Mouse (Mus musculus) mesoderm, embryonic 11.5 days (tissue): ENCODE results near the gene Gcm1.
"Not testable (repeated sequence)": the region's sequence is repeated elsewhere in the genome, so short reads cannot be mapped to it uniquely, and the experiment has no call there.

Experiments
- DNase-seq: peaks from one replicate; pipeline ENCODE4 v3.0.0-alpha.2; 2012; ENCODE audit warnings: low read depth, low spot score

Gene Gcm1

DNA sequence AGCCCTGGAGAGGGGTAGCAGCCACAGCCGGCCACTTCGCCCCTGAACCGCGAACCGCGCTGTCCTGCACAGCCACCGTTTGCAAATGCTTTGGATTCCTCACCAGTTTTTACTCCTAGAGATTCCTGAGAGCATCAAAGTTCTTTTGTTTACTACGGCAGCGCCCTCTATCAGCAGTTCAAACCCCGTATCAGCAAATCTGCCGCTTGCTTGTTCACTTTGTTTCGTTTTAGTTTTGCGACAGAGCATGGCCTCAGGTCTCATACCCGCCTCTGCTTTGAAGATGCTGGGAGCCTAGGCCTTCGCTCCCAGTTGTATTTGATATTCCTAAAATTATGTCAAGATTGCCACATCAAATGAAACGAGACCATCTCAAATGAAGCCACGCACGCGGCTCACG lies 5.0 kb upstream of the Gcm1 start:
- DNase-seq, result no peak

DNA sequence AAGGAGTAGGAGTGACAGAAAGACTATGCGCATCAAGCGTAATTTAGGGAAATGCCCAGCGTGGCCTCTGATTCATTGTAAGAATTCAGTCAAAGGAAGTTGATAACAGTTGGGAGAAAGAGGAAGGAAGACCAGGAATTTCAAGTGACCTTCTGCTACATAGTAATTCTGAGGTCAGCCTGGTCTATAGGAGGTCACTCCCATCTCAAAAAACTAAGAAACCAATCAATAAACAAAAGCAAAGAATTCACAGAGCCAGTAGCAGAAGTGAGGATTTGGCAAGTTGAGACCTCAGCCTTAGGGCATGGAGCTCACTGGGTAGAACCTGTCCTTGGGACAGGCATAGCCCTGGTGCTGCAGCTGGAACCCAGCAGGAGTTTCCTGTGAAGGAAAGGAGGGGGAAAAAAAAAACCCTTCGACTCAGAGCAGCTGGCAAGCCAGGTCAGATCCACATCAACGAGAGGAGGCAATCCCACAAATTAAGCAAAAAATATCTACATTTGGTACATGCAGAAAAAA lies 1.2 kb upstream of the Gcm1 start:
- peak; percentile 13 for DNase-seq

DNA sequence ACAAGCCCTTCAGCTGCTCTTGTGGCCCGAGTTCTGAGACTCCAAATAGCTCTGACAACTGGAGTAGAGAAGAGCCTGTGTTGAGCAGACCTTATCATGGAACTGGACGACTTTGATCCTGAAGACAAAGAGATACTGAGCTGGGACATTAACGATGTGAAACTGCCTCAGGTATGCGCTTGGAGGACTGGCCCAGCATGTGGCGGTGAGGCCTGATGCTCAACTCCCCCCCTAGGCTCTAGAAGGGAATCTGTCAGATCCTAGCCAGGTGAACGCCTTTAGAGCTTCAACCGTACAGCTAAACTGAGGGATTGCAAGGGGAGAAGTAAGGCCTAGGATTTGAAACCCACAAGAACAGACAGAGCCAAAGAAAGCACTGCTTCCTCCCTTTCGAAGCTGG lies 2.1 kb downstream of the Gcm1 start:
- no peak for DNase-seq

DNA sequence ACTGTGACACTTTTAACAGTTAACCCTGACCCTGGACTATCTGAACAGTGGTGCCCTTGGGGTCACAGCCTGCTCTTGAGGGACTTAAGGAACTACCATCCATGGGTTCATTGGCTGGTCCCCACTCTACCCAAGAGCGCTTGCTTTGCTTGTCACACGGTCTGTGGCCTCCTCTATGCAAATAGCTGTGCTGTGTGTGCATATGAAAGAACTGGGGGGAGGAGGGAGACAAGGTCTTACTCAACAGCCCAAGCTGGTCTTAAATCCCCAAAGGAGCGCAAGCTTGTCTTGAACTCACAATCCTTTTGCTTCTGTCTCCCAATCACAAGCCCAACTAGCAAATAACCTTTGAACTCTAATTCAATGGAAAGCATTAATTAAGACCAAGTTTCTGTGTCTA lies 2.6 kb downstream of the Gcm1 start:
- no peak for DNase-seq

DNA sequence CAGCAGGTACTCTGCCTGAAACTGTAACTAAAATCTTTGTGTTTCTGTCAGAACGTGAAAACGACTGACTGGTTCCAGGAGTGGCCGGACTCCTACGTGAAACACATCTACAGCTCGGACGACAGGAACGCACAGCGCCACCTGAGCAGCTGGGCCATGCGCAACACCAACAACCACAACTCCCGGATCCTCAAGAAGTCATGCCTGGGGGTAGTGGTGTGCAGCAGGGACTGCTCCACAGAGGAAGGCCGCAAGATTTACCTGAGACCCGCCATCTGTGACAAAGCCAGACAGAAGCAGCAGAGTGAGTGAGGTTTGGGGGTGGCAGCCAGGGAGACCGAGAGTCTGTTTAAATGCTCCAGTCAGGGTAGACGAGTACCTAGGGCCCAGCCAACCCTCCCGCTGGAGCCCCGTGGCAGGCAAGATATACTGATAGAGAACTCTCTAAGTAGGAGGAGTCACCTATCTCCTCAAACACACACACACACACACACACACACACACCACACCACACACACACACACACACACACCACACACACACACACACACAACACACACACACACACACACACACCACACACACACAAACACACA lies 7.9 kb downstream of the Gcm1 start:
- DNase-seq, result no peak

DNA sequence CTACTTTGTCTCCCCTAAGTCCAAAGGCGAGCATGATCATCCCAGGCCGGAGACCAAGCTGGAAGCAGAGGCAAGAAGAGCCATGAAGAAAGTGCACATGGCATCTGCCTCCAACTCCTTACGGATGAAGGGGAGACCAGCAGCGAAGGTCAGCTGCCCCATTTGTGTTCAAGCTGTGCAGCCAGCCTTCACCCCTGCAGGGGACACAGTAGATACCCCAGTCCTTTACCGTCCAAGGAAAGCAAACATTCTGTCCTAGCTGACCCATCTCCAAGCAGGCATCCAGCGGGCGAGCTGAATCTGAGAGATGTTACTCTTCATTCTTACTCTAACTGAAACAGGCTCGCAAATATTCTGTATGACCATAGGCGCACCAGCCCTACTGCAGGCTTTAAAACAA lies 10.7 kb downstream of the Gcm1 start:
- DNase-seq, result no peak

DNA sequence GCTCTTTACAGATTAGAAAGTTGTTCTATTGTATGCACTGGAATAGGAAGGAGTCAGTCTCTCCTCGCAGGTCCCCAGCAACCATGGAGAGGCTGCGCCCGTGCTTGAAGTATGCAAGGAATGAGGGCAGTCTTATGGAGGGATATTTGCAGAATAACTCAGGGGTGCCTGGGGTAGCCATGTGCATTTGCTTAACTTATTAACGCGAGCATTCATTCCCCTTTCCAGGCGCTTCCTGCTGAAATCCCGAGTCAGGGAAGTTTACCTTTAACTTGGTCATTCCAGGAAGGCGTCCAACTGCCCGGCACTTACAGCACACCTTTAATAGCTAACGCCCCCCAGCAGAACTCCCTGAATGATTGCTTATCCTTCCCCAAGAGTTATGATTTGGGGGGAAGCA lies 12.4 kb downstream of the Gcm1 start:
- DNase-seq, result no peak

DNA sequence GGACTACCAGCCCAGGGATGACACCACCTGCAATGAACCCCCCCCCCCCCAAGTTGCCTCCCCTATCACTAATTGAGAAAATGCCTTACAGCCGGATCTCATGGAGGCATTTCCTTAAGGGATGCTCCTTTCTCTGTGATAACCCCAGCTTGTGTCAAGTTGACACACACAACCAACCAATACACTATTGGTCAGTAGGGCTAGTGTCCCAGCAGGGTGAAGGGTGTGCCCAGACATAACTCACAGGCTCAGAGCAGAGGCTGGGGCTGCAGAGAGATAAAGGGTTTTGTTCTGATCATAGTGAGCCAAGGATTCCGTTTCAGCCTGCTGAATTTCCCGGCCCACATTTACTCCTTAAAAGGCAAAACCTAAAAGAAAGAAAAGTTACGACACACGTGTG lies 18.8 kb downstream of the Gcm1 start:
- DNase-seq, result no peak

DNA sequence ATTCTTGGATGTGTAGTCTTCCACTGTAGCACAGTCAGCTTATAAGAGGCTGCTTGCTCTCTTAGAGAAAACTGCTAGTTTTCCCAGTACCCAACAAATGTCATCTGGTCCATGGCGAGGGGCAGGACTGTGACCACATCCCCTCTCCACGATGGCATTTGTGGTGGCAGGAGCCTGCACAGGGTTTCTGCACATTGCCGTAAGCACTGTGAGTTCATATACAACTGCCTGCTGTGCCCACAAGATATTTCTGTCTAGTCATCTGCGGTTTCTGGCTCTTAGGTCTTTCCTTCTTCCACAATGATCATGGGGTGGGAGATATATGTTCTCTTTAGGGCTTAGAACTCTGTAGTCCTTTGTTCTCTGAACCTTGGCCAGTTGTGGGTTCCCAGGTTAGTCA lies 19.9 kb downstream of the Gcm1 start:
- no peak for DNase-seq

DNA sequence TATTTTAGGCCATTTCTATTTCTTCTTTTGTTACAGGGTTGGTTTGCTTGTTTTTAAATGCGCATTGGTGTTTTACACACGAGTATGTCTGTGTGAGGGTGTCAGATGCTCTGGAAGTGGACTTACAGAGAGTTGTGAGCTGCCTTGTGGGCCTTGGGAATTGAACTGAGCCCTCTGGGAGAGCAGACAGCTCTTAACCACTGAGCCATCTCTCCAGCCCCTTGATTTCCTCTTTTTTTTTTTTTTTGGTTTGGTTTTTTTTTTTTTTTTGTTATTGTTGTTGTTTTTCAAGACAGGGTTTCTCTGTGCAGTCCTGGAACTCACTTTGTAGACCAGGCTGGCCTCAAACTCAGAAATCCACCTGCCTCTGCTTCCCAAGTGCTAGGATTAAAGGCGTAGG lies 21.6 kb downstream of the Gcm1 start:
- DNase-seq, result not testable (repeated sequence)

DNA sequence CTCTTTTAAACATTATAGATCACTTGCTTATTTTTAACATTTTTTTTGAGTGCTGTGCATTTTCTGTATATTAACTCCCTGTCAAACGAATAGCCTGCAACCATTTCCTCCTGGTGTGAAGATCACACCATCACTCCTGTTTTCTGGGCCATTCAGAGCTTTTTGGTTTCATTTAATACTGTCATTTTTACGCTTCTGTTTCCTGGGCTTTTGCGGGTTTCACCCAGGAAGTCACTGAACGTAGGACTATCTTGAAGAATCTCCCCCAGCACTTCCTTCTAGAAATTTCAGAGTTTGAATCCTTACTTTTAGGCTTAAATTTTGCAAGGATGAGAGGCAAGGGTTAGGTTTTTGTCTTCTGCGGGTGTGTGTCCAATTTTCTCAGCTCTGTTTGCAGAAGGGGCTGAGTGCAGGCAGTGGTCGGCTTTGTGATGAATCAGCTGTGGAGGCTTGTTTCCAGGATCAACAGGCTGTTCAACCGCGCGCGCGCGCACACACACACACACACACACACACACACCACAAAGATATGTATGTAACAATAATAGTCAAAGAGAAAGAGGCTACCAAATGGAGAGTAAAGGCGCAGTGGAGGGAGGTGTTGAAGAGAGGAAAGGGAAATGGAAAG lies 22.1 kb downstream of the Gcm1 start:
- DNase-seq, result no peak

DNA sequence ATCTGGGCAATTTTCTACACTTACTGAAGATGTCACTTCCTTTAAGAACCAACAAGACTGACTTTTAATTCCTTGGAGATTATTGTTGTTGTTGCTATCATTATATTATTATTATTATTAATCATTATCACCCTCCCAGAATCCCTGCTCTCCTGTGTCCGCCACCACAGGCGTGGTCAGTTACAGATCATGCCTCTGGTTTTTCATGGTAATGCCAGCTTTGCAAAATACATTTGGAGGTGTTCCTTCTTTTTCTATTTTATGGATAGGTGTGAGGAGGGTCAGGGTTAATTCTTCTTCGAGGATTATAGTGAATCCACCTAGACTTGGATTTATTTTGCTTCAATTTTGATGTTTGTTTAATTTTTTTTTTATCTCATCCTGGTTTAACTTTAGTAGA lies 23.5 kb downstream of the Gcm1 start:
- DNase-seq, result no peak

DNA sequence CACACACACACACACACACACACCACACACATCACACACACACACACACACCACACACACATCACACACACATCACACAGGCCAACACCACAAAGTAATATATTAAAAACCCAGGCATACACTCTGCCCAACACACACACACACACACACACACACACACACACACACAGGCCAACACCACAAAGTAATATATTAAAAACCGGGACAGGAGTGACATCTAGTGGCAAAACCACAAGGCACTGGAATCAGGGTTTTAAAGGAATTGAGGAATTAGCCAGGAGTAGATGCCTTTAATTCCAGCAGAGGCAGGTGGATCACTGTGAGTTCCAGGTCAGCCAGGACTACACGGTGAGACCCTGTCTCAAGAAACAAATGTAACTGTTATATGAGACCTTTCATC lies 26.5 kb downstream of the Gcm1 start:
- DNase-seq, result peak; percentile 8

DNA sequence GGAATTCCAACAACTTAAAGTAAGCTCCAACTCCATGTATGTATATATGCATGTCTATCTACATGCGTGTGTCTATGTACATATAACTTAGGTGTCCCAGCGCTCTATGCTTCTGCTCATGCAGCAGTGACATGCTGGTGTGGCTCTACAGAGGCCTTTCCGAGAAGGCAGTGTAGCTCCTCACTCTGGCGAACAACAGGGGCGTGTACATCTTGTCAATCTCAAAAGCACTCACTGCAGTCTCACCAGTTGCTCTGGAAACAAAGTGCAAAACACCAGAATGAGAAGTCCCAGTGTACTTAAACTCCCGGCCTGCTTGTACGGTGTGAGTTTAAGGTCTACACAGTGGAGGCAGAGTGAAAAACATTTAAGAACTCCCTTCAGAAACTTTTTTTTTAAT lies 30.1 kb downstream of the Gcm1 start:
- DNase-seq, result no peak

DNA sequence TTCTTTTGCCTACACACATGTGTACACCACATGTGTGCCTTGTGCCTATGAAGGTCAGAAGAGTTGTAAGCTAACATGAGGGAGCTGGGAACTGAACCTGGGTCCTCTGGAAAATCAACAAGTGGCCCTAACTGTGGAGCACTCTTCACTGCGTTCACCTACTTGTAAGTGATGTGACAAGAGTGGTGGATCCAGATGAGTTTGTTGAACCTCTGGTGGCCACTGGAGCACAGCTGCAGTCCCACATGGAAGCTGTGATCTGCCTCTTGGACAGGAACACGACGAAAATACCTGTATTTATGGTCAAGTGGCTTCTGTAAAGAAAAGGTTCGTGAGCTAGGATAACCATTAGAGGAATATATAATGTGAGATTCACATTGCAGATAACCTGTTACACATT lies 32.6 kb downstream of the Gcm1 start:
- no peak for DNase-seq

DNA sequence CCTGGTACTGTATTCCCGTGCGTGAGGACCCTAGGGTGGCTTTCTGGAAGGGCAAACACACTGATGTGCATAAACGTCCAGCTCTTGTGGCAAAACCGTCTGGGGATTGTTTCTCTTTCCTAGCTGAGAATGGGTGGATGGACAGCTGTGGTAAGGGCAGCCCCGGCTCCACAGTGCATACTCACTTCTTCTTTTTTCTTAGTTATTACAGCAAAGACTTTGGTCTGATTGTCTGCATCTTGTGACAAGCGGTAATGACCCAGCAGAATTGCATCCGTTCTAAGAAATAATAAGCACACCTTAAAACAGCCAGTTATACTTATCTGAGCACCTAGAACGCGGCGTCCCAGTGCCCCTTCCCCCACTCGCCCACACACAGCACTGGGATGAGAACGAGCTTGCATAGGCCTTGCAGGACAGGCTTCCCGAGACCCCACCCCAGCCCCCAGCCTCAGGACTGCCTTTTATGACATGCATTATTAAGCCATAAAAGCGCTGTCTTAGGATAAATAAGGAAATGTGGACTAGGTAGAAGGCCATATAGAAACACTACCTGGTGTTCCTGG lies 34.1 kb downstream of the Gcm1 start:
- no peak for DNase-seq

DNA sequence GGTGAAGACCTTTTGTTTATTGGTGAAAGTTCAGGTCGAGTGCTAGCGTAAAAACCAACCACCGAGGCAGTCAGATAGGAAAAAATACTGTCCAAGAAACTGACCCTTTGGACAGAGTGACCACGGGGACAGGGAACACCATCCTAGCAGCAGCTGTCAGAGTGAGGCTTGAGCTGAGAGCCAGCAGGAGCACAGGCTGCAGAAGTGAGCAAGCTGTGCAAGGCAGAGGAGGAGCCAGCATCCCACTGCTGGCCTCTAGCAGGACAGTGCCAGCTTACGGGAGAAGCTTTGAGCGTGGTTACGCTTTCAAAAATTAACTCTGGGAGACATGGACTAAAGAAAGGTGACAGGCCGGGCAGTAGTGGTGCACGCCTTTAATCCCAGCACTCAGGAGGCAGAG lies 36.0 kb downstream of the Gcm1 start:
- no peak for DNase-seq

DNA sequence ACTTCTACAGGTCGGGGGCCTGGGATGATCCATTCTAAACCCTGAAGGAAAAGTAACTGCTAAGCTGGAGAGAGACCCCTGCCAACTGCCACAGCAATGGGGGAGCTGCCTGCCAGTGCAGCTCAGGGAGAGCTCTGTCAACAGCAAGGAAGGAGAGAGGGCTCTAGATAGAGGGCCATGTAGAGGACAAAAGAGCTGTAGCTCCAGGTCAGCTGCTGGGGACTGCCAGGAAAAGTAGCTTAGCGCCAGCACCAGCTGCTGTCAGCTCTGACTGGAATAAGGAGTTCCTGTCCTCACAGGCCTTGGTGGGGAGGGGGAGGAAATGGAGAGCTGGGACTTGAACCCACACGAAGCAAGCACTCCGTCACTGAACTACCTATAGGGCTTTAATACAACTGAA lies 36.8 kb downstream of the Gcm1 start:
- no peak for DNase-seq

DNA sequence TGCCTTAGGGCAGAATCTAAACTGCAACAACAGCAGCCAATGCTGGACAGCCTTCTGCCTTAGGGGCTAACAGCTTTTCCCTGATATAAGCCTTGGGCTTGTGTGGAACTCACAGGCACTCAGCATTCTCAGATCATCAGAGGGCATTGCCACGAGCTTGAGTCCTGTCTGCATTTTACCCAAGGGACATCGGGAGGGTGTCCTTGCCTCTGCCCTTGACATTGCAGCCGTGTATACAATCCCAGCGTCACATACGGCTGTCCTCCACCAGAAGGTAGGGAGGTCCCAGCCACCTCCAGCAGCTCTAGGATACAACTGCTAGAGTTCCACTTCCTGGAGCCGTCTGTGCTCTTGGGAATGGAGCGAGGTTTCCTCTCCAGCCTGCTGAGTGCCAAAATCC lies 37.2 kb downstream of the Gcm1 start:
- no peak for DNase-seq

DNA sequence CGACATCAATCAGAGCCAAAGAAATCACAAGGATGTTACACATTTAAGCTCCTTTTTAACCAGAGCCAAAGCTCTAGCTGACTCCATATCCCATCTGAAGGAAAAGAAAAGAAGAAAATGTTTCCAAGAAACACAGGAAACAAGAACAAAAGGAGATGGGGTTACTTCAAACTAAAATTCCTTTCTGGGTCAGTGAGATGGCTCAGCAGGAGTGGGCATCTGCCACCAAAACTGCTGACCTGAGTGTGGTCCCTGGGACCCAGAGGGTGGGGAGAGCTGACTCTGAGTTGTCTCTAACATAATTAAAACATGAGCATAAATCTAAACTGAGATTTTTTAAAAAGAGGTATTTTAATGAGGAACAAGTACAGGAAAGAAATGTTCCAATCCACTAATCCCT lies 38.2 kb downstream of the Gcm1 start:
- DNase-seq, result no peak

DNA sequence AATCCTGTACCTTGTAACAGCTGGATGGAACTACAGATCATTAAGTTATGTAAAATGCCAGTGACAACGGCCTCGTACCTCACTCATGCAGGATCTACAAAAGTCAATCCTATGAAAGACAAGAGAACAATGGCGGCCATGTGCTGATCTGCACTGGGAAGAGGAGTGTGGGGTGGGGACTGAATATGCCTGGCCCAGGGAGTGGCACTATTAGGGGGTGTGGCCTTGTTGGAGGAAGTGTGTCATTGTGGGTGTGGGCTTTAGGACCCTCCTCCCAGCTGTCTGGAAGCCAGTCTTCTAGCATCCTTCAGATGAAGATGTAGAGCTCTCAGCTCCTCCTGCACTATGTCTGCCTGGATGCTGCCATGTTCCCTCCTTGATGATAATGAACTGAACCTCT lies 38.9 kb downstream of the Gcm1 start:
- no peak for DNase-seq

DNA sequence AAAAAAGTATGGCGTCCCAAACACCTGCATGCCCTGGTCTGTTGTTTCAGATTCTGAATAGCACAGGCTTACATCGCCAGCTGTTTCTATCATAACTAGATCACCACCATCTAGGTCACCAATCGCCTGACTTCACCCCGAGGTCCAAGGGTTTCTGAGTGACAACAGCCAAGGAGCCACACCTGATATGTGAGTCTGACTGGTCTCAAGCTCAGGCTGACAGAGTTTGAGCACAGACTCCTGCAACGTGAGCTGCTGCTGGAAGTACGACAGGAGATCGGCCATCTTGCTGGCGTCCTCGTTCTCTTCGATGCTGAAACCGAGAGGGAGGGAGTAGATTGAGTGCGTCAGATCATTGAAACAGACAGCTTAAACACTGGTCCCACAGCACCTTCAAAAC lies 44.0 kb downstream of the Gcm1 start:
- no peak for DNase-seq

DNA sequence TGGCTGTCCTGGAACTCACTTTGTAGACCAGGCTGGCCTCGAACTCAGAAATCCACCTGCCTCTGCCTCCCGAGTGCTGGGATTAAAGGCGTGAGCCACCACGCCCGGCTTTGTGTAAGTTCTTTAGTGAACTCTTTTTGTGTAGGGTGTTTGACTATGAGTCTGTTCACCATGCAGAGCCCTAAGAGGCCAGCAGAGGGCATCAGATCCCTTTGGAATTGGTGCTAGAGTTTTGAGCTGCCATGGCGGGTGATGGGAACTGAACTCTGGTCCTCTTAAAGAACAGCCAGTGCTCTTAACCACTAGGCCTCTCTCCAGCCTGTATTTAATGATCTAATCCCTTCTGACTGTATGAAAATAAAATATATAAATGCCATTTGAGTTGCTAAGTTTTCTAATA lies 44.7 kb downstream of the Gcm1 start:
- no peak for DNase-seq

DNA sequence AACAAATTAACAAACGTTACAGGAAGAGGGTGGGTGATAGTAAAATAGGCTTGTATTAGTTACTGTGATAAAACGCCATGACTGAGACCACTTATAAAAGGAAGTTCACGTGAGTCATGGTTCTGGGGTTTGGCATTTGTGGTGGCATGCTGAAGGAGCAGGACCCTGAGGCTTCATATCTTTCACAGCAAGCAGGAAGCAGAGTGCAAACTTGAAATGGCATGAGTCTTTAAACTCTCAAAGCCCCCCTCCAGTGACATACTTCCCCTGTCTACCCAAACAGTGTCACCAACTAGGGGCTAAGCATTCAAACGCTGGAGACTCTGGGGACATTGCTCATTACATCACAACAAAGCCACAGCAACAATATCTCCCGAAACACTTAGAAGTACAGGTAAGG lies 49.2 kb downstream of the Gcm1 start:
- no peak for DNase-seq
